In the genomic region with DNA sequence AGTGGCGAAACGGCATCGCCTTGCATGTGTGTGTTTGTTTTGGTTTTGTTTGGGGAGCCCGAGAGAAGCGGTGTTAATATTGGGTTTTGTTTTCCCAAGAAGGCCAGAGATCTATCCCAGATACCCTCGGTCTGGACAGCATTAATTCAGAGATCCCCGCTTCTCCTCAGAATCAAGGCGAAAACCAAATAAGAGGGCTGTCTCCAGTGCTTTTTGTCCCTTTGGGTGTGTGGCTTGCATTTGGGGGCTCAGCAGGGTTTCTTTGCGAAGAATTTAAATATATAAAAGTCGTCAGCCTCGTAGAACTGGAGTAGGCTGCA, we compare ENCODE assay signal across 8 mouse cellular contexts. TPM values are rescaled to one million over a fixed set of nuclear protein-coding genes. Genes with fewer than 3 reads are reported as not detected.
DNase-seq lines count a peak whose midpoint lies in the region; ATAC-seq and TF ChIP-seq lines count a peak whose summit lies in the region.

No protein-coding gene starts in this region.

- H3K27ac ChIP-seq in heart, embryonic 16.5 days (ENCODE audit: low read length), result peak overlapping the region; percentile 77
- no peak overlapping the region for H3K27ac ChIP-seq in ES-E14 (ENCODE audit: insufficient read depth, low read depth, low read length, poor library complexity, severe bottlenecking)
- H3K27ac ChIP-seq in forebrain, postnatal 0 days (ENCODE audit: low read depth, low read length), result 0 out of 2 replicates have a peak overlapping the region, but pooled peaks have one; percentile 66
- no peak overlapping the region for H3K27ac ChIP-seq in macrophage

- no peaks in the 10 kb centered on the region for H3K79me2 ChIP-seq in macrophage (ENCODE audit: inconsistent target)

- no peak for TF ChIP-seq CTCF in forebrain, postnatal 0 days (IDR thresholded peaks at IDR 0.05; ENCODE audit: low read depth)

- 3% methylated on average over 11 of the region's 11 CpGs for WGBS in heart, embryonic 16.5 days
- 2% methylated on average over 11 of the region's 11 CpGs for WGBS in forebrain, postnatal 0 days
- 4% methylated on average over 11 of the region's 11 CpGs for WGBS in macrophage (ENCODE audit: missing documents)

- in situ Hi-C loops in ES-E14 (cut with MboI; ENCODE audit: low sequenced_read_pairs in 2 of 2, unreplicated experiment in 2 of 2), result no loop called here

- intact Hi-C loops in heart, postnatal 25 days (cut with DNase I), result no loop called here

- peaks cover 12% of the 10 kb centered on the region for H3K4me1 ChIP-seq in heart, embryonic 16.5 days (ENCODE audit: control insufficient read depth, insufficient read depth, low read length)
- H3K4me1 ChIP-seq in ES-E14 (ENCODE audit: control insufficient read depth in 2 of 2, insufficient read depth in 2 of 2, low read length in 2 of 2, poor library complexity in 1 of 2), result peaks cover 0 to 3% of the 10 kb centered on the region in 2 experiments; a peak in 1 of 4 replicates
- peaks cover 8% of the 10 kb centered on the region; the same call in 1 of the 2 replicates for H3K4me1 ChIP-seq in forebrain, postnatal 0 days (ENCODE audit: insufficient read depth)

- DNase-seq in heart, postnatal 25 days (ENCODE audit: low spot score), result no peak
- DNase-seq in ES-E14 (ENCODE audit: low read depth, low spot score), result no peak
- DNase-seq in forebrain, postnatal 0 days, result no peak
- DNase-seq in right cerebral cortex, postnatal 10 days (ENCODE audit: low spot score in 2 of 2), result no peak
- no peak for DNase-seq in thymus, postnatal 36 days
- DNase-seq in embryo, embryonic 10.5 days (ENCODE audit: low spot score), result no peak

- H3K4me2 ChIP-seq in heart, embryonic 16.5 days (ENCODE audit: low read depth, low read length), result peak overlapping the region; percentile 89
- peak overlapping the region; percentile 88 for H3K4me2 ChIP-seq in forebrain, postnatal 0 days (ENCODE audit: low read depth)

- no peak for ATAC-seq in heart, embryonic 16.5 days (replicated peaks; ENCODE audit: extremely low read depth, insufficient read depth, low FRiP score)
- peak; percentile 12; the same call in 1 of the 2 replicates for ATAC-seq in forebrain, postnatal 0 days

- no peaks in the 10 kb centered on the region for H3K9me3 ChIP-seq in heart, embryonic 16.5 days (replicated peaks; ENCODE audit: control insufficient read depth, low read length)
- H3K9me3 ChIP-seq in ES-E14 (ENCODE audit: control insufficient read depth, insufficient read depth, low read depth, low read length), result no peaks in the 10 kb centered on the region
- H3K9me3 ChIP-seq in forebrain, postnatal 0 days (ENCODE audit: low read length), result 0 out of 2 replicates have a peak, but pooled peaks cover 3% of the 10 kb centered on the region

- no peaks in the 10 kb centered on the region for H3K36me3 ChIP-seq in heart, embryonic 16.5 days (ENCODE audit: control insufficient read depth, insufficient read depth)
- H3K36me3 ChIP-seq in ES-E14 (ENCODE audit: control insufficient read depth, insufficient read depth, low read length, poor library complexity, severe bottlenecking) (no peaks in the 10 kb centered on the region), macrophage (ENCODE audit: inconsistent target) (no peaks in the 10 kb centered on the region)
- H3K36me3 ChIP-seq in forebrain, postnatal 0 days (ENCODE audit: insufficient read depth), result no peaks in the 10 kb centered on the region

- H3K4me3 ChIP-seq in heart, embryonic 16.5 days (ENCODE audit: low read length), result peak overlapping the region; percentile 81
- H3K4me3 ChIP-seq in ES-E14 (ENCODE audit: insufficient read depth in 1 of 2, low read depth in 1 of 2, low read length in 2 of 2, poor library complexity in 1 of 2, severe bottlenecking in 1 of 2) (peak overlapping the region; percentile 79 to 85), macrophage (ENCODE audit: inconsistent target) (peak overlapping the region; percentile 57)
- peak overlapping the region; percentile 85 for H3K4me3 ChIP-seq in forebrain, postnatal 0 days (ENCODE audit: low read depth, low read length)

- H3K27me3 ChIP-seq in heart, embryonic 16.5 days (ENCODE audit: control insufficient read depth, insufficient read depth, low read length), result no peaks in the 10 kb centered on the region
- no peaks in the 10 kb centered on the region for H3K27me3 ChIP-seq in forebrain, postnatal 0 days (ENCODE audit: insufficient read depth, low read length)

- H3K9ac ChIP-seq in heart, embryonic 16.5 days (ENCODE audit: low read length), result peak overlapping the region; percentile 88
- peak overlapping the region; percentile 74 for H3K9ac ChIP-seq in ES-E14 (ENCODE audit: insufficient read depth, low read depth, low read length, poor library complexity, severe bottlenecking)
- peak overlapping the region; percentile 80 for H3K9ac ChIP-seq in forebrain, postnatal 0 days

TF ChIP-seq in ES-E14, 5 proteins besides CTCF, POLR2A, EP300 and RAD21:
- TF ChIP-seq MAFK (IDR thresholded peaks at IDR 0.05; ENCODE audit: insufficient read depth, low read depth, low read length) (no peak), ZC3H11A (IDR thresholded peaks at IDR 0.05; ENCODE audit: borderline replicate concordance, low read depth, low read length) (no peak), CHD2 (IDR thresholded peaks at IDR 0.05; ENCODE audit: low read depth, low read length) (no peak), HCFC1 (IDR thresholded peaks at IDR 0.05; ENCODE audit: borderline replicate concordance, insufficient read depth, low read length) (no peak), ZNF384 (IDR thresholded peaks at IDR 0.05; ENCODE audit: low read depth, low read length) (no peak)

RNA-seq across cellular contexts. Expression of gene Nos1ap, which starts 0.3 kb away (rescaled TPM):
- 14.6 and 15.9 TPM in 2 replicates for polyA plus RNA-seq in heart, embryonic 16.5 days (2015; fragmentation: Nextera tagmentation; extraction: Ambion mirVana)
- 10 to 100 TPM; 23.4 to 24.3 TPM for total RNA-seq in heart, postnatal 25 days (2021)
- total RNA-seq in ES-E14 (2012; rRNA removed), result 0.49 and 0.53 TPM in 2 replicates
- total RNA-seq in forebrain, postnatal 0 days (2014; rRNA removed), result 8.0 and 12.4 TPM in 2 replicates
- polyA plus RNA-seq in forebrain, postnatal 0 days (2015; fragmentation: Nextera tagmentation; extraction: Ambion mirVana), result 8.0 and 14.8 TPM in 2 replicates
- total RNA-seq in macrophage (2018; cell fraction: chromatin; rRNA removed), result 10 to 100 TPM in 10 of 26 experiments, 1 to 10 TPM in 16; 2.4 to 19.7 (median 8.1) TPM
- 1 to 10 TPM in 20 of 26 experiments, under 1 TPM in 6; 0.56 to 4.4 (median 1.9) TPM for total RNA-seq in macrophage (2018; cell fraction: cytosol; rRNA removed)
- 10 to 100 TPM in 8 of 26 experiments, 1 to 10 TPM in 18; 1.8 to 21.7 (median 6.3) TPM for total RNA-seq in macrophage (2018; cell fraction: nucleus; rRNA removed)
- polyA plus RNA-seq in macrophage (2018), result 1.5 to 2.6 TPM (median 1.6 TPM) in 3 replicates

RNA-seq across cellular contexts. Expression of gene Olfml2b, which starts 54.3 kb away (rescaled TPM):
- polyA plus RNA-seq in heart, embryonic 16.5 days (2015; fragmentation: Nextera tagmentation; extraction: Ambion mirVana), result 29.5 and 30.2 TPM in 2 replicates
- total RNA-seq in heart, postnatal 25 days (2021), result 10 to 100 TPM in 1 of 2 experiments, 1 to 10 TPM in 1; 9.8 to 13.1 TPM
- 1.1 and 2.2 TPM in 2 replicates for total RNA-seq in ES-E14 (2012; rRNA removed)
- total RNA-seq in forebrain, postnatal 0 days (2014; rRNA removed), result 11.6 and 13.1 TPM in 2 replicates
- polyA plus RNA-seq in forebrain, postnatal 0 days (2015; fragmentation: Nextera tagmentation; extraction: Ambion mirVana), result 6.5 and 7.9 TPM in 2 replicates
- total RNA-seq in macrophage (2018; cell fraction: chromatin; rRNA removed), result 1 to 10 TPM in 1 of 26 experiments, under 1 TPM in 3, not detected in 22; 0.18 to 3.4 (median 0.31) TPM
- total RNA-seq in macrophage (2018; cell fraction: cytosol; rRNA removed), result under 1 TPM; 0.06 to 0.39 (median 0.16) TPM
- 1 to 10 TPM in 2 of 26 experiments, under 1 TPM in 14, not detected in 10; 0.12 to 1.6 (median 0.25) TPM for total RNA-seq in macrophage (2018; cell fraction: nucleus; rRNA removed)
- 0.11 to 2.1 TPM (median 0.33 TPM) in 3 replicates for polyA plus RNA-seq in macrophage (2018)

Comparison
In these comparisons a context has a peak if more than half of its experiments do, and no peak if none do; other contexts are left out.
1. H3K27ac ChIP-seq: peak in heart, embryonic 16.5 days (single experiment) and forebrain, postnatal 0 days (single experiment); none in ES-E14 (single experiment) and macrophage (single experiment).
2. Peak in every context shown above with its lines, with median percentiles within 50 percentile points of each other: H3K4me3 ChIP-seq and H3K9ac ChIP-seq.